Mouse (Mus musculus): ENCODE results near the gene Ankrd11. TPM values are rescaled to one million over a fixed set of nuclear protein-coding genes. Genes with fewer than 3 reads are reported as not detected.

The Ankrd11 gene
- total RNA-seq, 2 experiments from 2014 or later, result 165 to 176 TPM

- Histone ChIP-seq H3K4me3 (no peak overlapping the region), H3K27ac (no peak overlapping the region)
- TF ChIP-seq CTCF (conservative IDR thresholded peaks at IDR 0.05), result no peak
- DNase-seq (ENCODE audit: low spot score in 2 of 2), result no peak
Measured at GRCm38 (mm10) chr8:122849152-122849910, 192.7 kb downstream of the Ankrd11 start.

- no peak for TF ChIP-seq CTCF (conservative IDR thresholded peaks at IDR 0.05)
- DNase-seq (ENCODE audit: low spot score in 2 of 2), result peak; percentile 30 to 38
- H3K27ac ChIP-seq, result no peak within 1 kb of the TSS
- no peak within 1 kb of the TSS for H3K4me3 ChIP-seq
Measured at GRCm38 (mm10) chr8:122847829-122848561, 194.1 kb downstream of the Ankrd11 start, which contains the start of gene Cdh15. Gene Cdh15 (plus strand): TSS chr8:122847966.

- Histone ChIP-seq H3K4me3 (no peak overlapping the region), H3K27ac (no peak overlapping the region)
- no peak for DNase-seq (ENCODE audit: low spot score in 2 of 2)
- TF ChIP-seq CTCF (conservative IDR thresholded peaks at IDR 0.05), result no peak
Measured at GRCm38 (mm10) chr8:122845662-122846061, 196.4 kb downstream of the Ankrd11 start.

- Histone ChIP-seq H3K27ac (no peak overlapping the region), H3K4me3 (no peak overlapping the region)
- no peak for DNase-seq (ENCODE audit: low spot score in 2 of 2)
- no peak for TF ChIP-seq CTCF (conservative IDR thresholded peaks at IDR 0.05)
Measured at GRCm38 (mm10) chr8:122844161-122844560, 197.9 kb downstream of the Ankrd11 start.

- H3K27ac ChIP-seq, result no peak overlapping the region
- no peak for TF ChIP-seq CTCF (conservative IDR thresholded peaks at IDR 0.05)
- no peak for DNase-seq (ENCODE audit: low spot score in 2 of 2)
Measured at GRCm38 (mm10) chr8:122836696-122837095, 205.4 kb downstream of the Ankrd11 start.

GRCm38 (mm10) chr8:122836199-122836598 is 205.9 kb downstream of the Ankrd11 start:
- Histone ChIP-seq H3K27ac (no peak overlapping the region), H3K4me3 (no peak overlapping the region)
- DNase-seq (ENCODE audit: low spot score in 2 of 2), result no peak
- no peak for TF ChIP-seq CTCF (conservative IDR thresholded peaks at IDR 0.05)

More at GRCm38 (mm10) chr8:122836696-122837095, 205.4 kb downstream of the Ankrd11 start:
- no peak overlapping the region for H3K4me3 ChIP-seq

- H3K4me3 ChIP-seq, result no peak overlapping the region
- TF ChIP-seq CTCF (conservative IDR thresholded peaks at IDR 0.05), result peak; percentile 88
- DNase-seq (ENCODE audit: low spot score in 2 of 2), result peak; percentile 72 to 84
- H3K27ac ChIP-seq, result no peak overlapping the region
Measured at GRCm38 (mm10) chr8:122834971-122835370, 207.1 kb downstream of the Ankrd11 start.

- no peak overlapping the region for H3K4me3 ChIP-seq
- no peak for DNase-seq (ENCODE audit: low spot score in 2 of 2)
- no peak for TF ChIP-seq CTCF (conservative IDR thresholded peaks at IDR 0.05)
Measured at GRCm38 (mm10) chr8:122834416-122834815, 207.7 kb downstream of the Ankrd11 start.

More at GRCm38 (mm10) chr8:122834416-122834815, 207.7 kb downstream of the Ankrd11 start:
- H3K27ac ChIP-seq, result no peak overlapping the region

Other genes starting within 250 kb of the Ankrd11 start
- gene Cdh15, start 194.3 kb downstream of the Ankrd11 start, total RNA-seq (2021), result under 1 TPM; 0.93 to 1.00 TPM
- 10 to 100 TPM; 63.4 to 66.3 TPM for gene Spg7, start 20.7 kb upstream of the Ankrd11 start, total RNA-seq (2021)
- gene Rpl13, start 60.1 kb upstream of the Ankrd11 start, total RNA-seq (2021), result 100 to 1,000 TPM; 418 to 466 TPM
- gene Cpne7, start 75.1 kb upstream of the Ankrd11 start, total RNA-seq (2021), result 100 to 1,000 TPM; 257 to 313 TPM
- gene Sult5a1, start 116.0 kb upstream of the Ankrd11 start, total RNA-seq (2021), result 1 to 10 TPM; 2.0 to 2.8 TPM
- gene Dpep1, start 144.0 kb upstream of the Ankrd11 start, total RNA-seq (2021), result under 1 TPM in 1 of 2 experiments, not detected in 1; 0.37 TPM
- gene Chmp1a, start 170.5 kb upstream of the Ankrd11 start, total RNA-seq (2021), result 100 to 1,000 TPM; 102 to 111 TPM
- gene Spata33, start 170.6 kb upstream of the Ankrd11 start, total RNA-seq (2021), result 1 to 10 TPM; 6.5 to 7.1 TPM
- gene Cdk10, start 182.6 kb upstream of the Ankrd11 start, total RNA-seq (2021), result 10 to 100 TPM; 93.9 to 98.8 TPM
- gene Spata2l, start 194.0 kb upstream of the Ankrd11 start, total RNA-seq (2021), result 10 to 100 TPM; 71.4 to 75.0 TPM
- gene Zfp276, start 211.9 kb upstream of the Ankrd11 start, total RNA-seq (2021), result 10 to 100 TPM; 20.3 to 24.8 TPM
- gene Vps9d1, start 212.1 kb upstream of the Ankrd11 start, total RNA-seq (2021), result 10 to 100 TPM; 59.5 to 70.3 TPM